Mouse (Mus musculus) layer of hippocampus, adult 11-12 months (tissue): ENCODE data around the gene Tbc1d22a.
"Not testable (repeated sequence)": the region's sequence is repeated elsewhere in the genome, so short reads cannot be mapped to it uniquely, and the experiment has no call there.

ENCODE experiments used
- DNase-seq: peaks from one replicate; pipeline ENCODE4 v3.0.0; 2022; ENCODE audit warnings: low spot score

The Tbc1d22a gene

DNA sequence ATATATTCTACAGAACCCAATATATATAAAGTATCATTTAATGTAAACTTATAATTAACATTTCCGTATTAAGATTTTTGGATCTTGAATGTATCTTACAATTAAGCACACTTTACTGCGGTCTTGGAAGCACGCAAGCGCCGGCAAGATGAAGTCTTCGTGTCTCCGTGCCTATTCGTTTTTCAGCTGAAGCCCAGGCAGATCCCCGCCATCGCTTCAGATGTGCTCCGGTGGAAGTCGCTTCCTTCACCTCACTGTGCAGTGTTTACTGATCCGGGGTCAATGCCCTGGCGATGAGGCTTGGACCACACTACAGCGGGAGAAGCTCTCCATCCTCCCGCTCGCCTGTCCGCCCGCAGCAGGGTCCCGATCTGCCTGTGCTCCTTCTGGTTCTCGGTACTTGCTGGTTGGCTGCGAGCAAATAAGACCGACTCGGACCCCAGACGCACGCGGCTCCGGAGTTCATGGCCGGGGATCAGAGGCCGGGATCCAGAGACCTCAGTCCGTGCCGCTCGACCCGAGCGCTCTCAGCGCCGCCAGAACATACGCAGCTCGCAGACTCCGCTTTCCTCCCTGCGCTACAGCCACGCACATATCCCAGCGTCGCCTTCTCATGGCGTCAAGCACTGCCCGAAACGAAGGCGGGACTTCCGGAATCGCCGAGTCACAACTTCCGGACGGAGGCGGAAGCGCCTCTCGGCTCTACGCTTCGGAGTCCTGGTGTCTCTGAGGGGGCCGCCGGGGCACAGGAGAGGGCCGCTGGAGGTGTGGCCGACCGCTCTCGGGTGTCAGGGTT is at the start of gene Tbc1d22a:
Tbc1d22a (plus strand) TSS at position 707 of the 796 bp plus-strand sequence.
- DNase-seq = peak; percentile 94

DNA sequence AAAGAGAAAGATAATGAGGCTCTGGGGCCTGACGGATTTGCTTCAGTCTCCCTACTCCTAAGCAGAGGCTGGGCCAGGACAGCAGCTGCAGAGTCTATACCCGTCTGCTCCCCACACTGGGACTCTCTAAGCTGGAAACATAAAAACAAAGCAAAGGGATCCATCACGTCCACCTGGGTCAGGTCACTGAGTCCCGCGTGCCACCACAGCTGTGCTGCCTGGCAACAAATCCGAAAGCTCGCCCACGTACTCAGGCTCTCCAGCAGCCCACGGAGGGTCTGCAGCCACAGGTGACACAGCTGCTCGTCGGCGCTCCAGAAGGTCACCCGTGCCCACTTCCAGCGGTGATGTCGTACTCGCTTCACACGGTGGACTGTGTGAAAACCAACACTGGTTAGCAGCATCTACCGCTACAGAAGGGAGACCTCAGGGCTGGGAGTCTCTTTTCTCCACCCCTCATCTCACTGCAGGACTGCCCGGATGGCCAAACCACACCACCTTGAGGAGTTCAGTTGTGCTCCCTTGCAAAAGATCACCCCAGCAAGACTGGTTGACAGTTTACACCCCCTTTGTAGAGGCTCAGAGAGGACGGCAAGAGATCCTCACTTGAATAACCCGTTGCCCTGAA is 49.4 kb upstream of the Tbc1d22a start:
- no peak for DNase-seq

DNA sequence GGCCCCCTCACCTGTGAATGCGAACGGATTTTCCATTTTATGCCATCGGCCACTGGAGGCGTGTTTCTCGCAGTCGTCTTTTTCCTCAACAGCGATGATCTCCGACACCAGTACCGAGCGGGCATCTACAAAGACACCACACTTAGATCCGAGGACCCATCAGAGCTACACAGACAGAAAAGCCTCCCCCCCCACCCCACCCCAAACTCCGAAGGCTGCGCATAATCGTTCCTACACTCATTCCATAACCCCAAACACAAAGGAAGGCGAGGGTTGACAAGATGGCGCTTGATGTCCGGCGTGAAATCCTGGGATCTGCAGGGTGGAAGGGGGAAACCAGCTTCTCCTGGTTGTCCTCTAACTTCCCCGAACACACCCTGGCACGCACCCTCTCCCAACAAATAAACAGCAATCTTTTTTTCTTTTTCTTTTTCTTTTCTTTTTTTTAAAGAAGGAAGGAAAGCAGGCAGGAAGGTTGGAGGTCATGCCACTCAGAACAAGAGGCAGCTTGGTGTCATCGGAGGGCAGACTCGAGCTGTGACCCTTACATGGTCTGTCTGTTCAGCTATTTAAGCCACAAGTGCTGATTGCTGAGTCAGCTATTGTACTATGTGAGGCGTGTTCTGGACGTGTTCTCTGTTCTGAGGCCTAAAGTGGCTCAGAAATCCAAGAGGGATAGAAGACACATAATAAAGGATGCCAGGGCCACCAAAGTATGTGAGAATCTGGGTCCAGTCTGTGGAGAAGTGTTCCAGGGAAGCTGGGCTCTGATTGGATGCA is 48.3 kb upstream of the Tbc1d22a start:
- no peak for DNase-seq

DNA sequence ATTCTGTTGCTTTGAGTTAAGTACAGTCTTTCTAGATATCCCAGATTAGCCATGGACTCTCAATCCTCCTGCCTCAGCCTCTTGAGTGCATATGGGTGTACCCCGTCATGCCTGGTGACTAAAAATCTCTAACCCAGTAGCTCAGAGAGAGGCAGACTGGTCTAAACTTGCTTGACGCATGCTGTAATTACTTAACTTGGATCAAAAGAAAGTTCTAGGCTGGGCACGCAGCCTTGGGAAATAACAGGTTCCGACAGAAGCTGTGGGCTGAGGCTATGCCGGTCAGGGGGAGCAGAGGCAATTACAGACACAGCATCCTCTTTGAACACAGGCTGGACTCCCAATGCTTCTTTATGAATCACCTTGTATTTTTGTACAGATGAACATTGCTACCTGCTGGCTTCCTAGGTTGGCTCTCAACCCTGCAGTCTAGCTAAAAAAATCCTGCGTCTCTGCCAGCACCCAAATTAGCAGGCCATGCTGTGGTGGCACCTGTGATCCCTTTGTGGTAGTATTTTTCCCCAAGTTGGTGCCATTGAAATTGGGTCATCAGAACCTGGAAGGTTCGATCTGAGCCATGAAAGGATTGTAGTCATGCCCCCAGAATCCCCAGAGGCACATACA is 47.1 kb upstream of the Tbc1d22a start:
- no peak for DNase-seq

DNA sequence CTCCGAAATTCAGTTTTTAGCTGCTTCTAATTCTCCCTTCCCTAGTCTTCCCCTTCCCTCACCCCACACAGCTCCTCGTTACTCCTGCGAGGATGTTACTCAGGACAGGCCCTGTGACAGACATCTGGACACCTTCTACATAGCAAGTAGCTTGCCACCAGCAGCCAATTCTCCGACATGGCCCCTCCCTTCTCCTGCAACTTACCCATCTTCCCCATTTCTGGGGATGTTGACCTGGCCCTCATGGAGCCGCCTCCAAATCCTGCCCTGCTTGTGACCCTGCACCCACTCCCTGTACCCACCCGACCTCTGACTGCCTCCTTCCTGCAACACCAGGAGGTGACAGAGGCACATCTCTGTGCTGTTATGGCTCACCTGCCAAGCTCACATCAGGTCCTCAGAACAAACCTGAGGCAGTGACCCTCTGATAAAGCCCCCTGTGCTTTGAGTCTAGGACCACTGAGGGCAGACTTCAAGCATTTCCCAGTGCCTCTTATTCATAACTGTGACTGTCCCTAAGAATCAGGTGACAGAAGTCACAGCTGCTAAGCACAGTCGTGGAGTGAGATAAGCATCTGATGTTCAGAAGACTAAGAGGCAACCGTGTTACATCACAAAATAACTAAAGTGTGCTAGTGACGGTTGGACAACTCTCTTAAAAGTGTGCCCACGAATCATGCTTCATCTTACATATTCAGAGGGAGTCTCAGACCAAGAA is 46.3 kb upstream of the Tbc1d22a start:
- DNase-seq = no peak

DNA sequence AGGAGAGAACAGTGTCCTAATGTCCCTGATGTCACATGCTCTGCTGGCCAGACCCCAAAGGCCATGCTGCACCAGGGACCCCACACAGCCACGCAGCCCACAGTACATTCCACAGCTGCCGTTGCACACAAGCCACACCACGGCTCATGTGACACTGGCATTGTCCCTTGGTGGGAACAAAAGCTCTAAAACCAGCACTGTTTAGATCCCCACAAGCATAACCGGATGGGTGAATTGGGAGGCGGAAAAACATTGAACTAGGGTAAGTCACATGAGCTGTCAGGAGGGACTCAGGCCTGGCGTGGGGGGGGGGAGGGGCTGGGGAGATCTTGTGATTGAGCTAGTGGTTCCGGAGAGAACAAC is 45.8 kb upstream of the Tbc1d22a start:
- DNase-seq = peak; percentile 78

DNA sequence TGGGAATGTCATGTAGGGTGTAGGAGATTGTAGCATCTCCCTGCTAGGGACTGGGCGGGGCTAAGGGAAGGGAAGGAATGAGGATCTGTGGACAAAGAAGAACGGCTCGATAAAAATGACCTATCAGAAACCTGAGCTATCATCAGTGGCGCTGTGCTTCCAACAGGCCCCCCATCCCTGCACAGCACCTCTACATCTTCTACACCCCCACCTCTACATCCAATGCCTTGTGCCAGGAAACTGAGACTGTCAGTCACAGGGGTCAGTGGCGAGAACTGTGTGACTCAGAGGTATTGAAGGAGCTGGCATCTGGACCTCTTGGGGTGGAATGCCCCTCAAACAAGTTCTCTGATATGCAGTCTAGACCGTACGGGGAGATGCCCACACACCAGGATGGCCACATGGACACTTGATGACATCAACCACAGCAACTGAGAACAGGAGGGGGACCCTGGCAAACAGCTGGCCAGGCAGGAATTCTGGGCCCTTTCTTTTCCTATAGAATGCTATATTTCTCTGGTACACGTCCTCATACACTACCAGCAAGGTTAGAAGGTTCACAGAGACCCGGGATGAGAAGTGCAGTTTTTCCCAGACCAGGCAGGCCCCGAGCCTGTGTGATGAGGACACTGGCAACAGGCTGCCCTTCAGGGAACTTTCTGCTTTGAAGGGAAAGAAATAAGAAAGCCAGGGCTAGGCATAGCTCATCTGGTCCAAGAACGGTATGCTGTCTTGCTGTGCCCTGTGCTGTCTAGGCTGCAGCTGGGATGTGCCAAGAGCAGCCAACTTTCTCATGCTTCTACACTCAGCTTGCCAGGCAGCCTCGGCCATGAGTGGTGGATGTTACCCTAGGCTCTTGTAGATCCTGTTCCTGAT is 45.1 kb upstream of the Tbc1d22a start:
- no peak for DNase-seq

DNA sequence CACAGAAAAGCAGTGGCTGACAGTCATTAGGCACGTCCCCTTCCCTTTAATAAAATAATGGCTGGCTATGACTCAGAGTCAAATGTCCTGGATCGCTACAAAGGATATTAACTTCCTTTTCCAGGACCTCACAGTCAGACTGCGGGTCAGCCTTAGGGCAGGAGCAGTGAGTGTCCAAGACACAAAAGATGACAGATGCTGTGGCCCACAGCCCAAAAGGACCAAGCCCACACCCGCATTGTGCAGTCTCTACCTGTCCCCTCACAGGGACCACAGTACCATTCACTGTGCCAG is 44.5 kb upstream of the Tbc1d22a start:
- no peak for DNase-seq

DNA sequence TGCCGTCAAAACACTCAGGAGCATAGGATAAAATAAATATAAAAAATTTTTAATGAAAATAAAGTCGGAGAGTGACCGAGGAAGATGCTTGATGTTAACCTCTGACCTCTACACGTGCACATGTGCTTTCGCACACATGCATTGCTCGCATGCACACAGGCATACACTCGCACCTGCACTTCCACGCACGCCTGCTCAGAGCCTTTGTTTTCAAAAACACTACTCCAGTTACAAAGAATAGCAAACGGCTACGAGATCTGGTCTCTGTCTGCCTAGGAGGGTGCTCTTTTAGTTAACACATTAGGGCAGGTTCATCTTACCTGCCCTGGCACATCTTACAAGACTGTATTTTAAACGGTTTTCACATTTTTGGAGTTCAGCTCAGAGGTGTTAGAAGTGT is 42.9 kb upstream of the Tbc1d22a start:
- no peak for DNase-seq

DNA sequence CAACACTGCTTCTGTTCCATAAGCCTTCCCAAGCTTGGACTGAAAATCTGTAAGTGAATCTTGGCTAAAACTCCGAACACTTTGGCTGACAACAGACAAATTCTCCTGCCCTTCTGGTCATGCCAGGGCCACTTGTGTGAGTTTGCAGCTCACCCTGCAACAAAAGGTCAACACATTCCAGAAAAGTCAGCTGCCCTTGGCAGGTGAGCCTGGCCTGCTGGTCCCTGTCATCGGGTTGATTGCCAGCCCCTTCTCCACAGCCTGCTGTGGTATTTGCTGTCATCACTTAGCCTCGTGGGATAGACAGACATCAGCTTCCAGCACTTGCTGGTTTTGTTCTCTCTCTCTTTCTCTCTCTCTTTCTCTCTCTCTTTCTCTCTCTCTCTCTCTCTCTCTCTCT is 42.1 kb upstream of the Tbc1d22a start:
- DNase-seq = no peak

DNA sequence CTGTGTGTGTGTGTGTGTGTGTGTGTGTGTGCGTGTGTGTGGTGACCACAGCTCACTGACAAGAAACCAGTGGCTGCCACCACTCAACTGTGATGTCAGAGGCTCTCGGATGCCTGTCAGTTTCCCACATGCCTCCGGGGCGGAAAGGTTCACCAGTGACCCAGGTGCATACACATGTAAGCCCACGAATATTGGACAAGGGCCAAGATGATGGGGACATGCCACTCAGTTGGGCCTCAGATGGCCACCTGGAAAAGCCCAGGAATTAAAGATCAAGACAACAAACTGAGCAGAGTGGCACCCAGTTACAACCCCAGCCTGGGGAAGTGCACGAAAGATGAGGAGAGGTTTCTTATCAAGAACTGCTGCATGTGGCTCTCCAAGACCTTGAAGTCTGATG is 41.7 kb upstream of the Tbc1d22a start:
- DNase-seq = no peak

DNA sequence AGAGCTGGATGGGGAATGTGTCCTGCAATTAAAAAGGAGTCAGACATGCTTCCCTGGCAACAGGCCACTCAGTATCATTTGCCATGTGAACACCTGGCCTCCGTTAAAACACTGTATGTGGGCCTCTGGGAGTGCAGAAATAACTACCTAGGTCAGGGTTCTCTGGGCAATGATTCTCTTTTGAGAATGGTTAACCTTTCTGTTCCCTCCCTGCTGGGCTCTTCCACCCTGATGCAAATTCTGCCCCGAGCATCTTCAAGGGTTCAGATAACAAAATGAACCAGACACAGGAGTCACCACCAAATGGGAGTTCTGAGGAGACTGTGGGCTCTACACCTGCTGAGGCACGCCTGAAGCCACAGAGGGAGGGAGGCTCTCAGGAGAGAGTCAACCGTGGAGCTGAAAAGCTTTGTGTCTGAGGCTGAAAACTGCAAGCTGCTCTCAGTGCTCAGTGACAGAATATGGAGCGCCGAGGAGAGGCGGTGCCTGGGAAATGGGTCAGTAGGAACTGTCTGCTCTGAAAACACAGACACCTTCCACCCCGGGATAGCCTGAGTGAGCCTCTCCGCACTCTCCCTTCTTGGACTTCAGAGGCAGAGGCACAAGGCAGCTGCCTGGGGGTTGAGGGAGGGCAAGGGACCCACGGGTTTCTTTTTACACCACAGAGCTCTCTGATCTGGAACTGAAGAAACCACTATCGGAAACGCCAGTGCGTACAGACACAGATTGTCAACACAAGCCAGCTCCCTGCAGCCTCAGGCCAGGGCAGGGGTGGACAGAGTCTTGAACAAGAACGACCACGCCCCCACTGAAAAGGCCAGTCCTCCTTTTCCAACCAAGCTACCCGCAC is 40.9 kb upstream of the Tbc1d22a start:
- DNase-seq = no peak

DNA sequence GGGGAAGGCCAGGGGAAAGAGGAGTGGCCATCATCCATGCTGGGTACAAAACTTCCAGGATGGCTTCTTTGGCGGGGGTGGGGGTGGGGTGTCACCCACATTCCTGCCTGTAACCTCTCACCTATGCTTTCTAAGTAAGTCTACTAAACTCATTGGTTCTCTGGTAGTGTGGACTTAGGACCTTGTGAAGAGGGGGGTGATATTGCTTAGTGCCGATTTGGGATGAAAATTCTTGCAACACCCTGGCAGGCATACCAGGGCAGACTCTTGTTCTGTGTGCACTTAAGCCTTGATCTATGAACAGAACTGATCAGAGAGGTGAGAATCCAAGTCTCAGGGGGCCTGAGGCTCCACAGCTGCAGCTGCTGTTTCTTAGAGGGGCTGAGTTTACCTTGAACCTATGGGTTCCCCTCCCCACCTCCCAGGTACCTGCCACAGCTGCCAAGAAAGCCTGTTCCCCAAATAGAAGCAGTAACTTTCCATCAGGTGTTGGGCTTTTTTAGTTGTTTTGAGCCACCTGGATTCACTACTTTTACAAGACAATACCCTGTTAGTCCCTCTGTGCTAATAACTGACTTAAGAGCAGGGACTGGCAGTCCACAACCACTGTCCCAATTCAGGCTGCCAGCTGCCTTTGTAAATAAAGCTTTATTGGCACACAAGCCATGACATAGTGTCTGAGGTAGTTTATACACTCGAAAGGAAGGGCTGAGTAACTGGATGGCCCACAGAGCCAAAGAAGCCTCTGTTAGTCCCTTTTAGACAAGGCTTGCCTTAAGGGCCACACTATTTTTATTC is 38.8 kb upstream of the Tbc1d22a start:
- DNase-seq = no peak

DNA sequence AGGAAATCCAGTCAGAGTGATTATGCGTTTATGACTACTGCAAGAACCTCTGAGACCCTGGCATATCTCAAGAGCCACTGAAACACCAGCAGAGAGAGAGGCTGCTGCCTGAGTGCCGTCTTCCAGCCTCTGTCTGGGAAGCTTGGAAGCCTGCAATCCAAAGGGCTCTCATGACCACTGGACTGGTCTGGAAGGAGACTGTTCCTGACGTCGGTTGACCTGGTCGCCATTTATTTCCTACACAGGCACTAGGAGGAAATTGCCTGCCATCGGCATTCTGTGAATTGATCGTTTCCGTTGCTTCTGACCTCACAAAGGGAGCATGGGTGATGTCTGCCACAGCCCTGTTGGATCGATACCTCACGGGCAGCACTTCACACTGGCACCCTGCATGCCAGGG is 38.1 kb upstream of the Tbc1d22a start:
- DNase-seq = no peak

DNA sequence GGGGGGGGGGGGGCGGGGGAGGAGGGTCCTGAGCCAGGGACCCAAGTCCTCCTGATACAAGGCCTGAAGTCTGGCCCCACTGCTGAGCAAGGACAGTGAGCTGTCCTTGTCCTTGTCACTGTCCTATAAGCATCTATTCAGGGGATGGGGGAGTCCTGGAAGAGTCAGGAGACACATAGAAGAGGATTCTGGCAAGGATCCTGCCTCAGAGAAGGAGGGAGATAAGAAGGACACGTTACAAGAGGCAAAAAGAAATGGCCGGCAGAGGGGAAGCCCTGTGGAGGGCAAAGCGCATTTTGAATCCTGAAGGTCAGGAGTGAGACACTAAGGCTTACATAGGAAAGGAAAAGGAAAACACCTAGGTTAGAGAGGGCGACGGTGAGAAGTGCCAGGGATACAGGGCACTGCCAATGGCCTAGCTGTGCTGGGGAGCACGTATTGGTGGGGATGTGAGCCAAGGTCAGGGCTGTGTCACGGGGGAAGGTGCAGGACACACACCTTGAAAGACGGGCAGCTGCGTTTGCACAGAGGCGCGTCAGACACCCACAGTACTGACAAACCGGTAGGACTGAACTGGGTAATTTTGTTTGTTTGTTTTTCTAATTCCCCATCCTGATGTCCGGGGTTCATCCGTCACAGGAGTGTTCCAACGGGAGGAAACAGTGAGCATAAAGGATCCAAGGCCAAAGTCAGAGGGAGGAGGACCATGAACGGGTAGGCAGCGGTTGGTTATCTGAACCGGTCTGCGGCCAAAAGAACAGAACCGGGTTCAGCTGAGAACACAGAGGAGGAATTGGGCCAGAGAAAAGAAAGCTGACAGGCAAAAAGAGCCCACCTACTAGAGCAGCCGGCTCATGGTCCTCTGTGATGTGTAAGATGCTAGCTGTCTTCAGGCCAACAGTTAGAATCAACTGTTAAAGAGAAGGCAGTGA is 37.2 kb upstream of the Tbc1d22a start:
- DNase-seq = no peak

DNA sequence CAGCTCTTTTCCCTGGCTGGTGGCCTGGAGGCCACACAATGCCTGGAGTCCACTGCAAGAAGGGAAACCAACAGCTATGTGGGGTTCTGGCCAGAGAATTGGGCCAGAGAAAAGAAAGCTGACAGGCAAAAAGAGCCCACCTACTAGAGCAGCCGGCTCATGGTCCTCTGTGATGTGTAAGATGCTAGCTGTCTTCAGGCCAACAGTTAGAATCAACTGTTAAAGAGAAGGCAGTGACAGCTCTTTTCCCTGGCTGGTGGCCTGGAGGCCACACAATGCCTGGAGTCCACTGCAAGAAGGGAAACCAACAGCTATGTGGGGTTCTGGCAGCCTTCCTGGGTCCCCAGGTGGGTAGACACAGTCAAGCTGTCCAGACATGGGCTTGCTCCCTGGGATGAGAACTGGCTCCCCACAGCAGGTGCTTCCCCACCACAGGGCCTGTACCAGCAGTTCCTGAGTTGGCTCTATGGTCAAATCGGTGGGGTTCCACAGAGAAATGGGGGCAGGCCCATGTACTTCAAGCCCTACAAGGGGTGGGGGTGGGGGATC is 36.5 kb upstream of the Tbc1d22a start:
- not testable (repeated sequence) for DNase-seq

DNA sequence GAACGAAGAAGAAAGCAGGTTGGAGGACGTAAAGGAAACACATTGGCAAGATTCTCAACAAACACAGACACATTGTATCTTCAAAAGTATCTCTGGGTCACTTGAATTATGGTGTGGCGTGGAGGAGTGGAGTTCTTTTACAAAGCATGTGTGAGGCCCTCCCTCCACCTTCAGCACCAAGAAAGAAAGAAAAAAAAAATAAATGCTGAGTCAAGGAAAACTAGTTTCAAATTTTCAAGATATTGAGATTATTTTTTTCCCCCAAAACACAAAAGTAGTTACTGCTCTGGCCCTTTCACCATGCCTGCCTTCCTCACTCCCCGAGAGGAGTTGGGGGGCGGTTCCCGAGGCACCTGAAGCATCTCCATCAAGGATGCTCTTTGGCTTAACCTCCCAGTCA is 35.7 kb upstream of the Tbc1d22a start:
- DNase-seq = no peak

DNA sequence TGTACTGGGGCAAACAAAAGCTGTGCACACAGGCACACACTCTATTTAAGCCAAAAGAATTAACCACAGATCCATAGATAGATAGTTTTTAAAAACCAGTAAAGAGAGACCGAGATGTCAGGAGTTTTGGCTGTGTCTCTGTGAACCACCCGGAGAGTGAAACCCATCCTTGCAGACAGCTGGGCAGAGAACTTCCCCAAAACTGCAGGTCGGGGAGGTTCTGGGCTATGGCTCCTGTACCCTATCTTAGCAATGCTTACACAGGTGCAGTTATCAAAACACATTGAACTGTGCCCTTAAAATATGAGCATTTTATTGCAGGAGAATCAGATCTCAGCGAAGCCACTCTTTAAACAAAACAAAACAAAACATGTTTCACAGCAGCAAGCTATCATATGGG is 33.8 kb upstream of the Tbc1d22a start:
- no peak for DNase-seq
